Mouse (Mus musculus): ENCODE data around the gene Stum. TPM values are rescaled to one million over a fixed set of nuclear protein-coding genes. Genes with fewer than 3 reads are reported as not detected.
"Not testable (repeated sequence)": the region's sequence is repeated elsewhere in the genome, so short reads cannot be mapped to it uniquely, and the experiment has no call there.

The Stum gene
- 1 to 10 TPM; 1.1 to 1.2 TPM for total RNA-seq (2021)

- peak; percentile 44 for DNase-seq (ENCODE audit: low spot score)
- intact Hi-C loops (cut with DNase I), result loop anchor here (1.0 to 5.0 kb wide), 2 partner anchors 49 to 221 kb away; partner anchors contain the start of gene Psen2
These were observed at the start of gene Stum for GRCm38 (mm10) chr1:180483399-180484291. Gene Stum (minus strand): TSS chr1:180483504.

- DNase-seq (ENCODE audit: low spot score), result no peak
- intact Hi-C loops (cut with DNase I), result no loop called here
These were observed 49.4 kb upstream of the Stum start for GRCm38 (mm10) chr1:180532671-180533070.

DNA sequence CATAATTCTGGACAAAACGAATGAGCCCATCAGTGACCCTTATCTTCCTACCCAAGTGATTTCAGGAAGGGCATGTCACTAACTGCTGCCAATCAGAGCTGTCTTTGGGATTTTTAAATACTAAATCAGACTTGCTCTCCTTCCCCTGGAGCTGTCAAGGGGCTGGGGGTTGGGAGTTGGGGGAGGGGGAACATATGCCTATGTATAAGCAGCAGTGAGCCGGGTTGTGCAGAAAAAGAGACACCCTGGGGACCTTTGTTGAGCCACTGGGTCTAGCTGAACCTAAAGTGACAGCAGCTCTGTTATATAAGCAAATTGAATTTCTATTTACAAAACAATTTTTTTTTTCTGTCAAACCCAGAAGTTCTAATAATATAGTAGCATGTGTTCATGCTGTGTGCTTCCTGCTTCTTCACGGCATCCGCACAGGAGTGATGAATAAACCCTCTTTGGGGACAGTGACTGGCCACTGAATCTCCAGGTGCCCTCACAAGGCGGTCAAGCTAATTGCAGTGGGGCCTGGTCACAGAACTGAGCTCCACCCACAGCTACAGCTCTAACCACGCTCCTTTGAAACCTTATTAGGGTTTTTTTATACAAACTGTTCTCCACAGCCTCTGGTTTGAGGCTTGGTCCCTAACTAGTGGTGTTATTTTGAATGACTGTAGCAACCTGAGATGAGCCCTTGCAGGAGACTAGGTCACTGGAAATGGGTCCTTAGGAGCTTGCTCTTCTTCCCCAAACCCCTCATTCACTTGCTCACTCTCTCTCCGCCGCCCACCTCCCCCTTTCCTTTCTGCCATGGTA is 47.4 kb upstream of the Stum start:
- intact Hi-C loops (cut with DNase I), result no loop called here
- DNase-seq (ENCODE audit: low spot score), result no peak

- intact Hi-C loops (cut with DNase I), result no loop called here
- no peak for DNase-seq (ENCODE audit: low spot score)
These were observed 46.5 kb upstream of the Stum start for GRCm38 (mm10) chr1:180529847-180530246.

DNA sequence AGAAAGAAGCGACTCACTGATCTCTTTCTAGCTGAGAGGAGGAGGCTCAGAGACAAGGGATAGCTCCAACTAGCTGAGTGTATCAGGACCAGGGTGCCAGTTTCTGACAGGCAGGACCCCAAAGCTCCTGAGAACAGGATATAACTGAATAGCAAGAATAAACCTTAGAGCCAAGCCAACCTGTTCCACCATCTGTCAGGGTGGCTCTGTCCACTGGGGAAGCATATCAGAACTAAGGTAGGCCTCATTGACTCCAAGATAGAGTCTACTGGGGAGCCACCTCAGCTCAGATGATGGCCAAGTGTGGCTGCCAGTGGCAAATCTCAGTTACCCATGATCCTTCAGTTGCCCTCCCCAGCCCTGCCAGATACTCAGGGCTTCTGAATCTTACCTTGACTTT is 42.0 kb upstream of the Stum start:
- intact Hi-C loops (cut with DNase I), result no loop called here
- DNase-seq (ENCODE audit: low spot score), result no peak

- no peak for DNase-seq (ENCODE audit: low spot score)
- intact Hi-C loops (cut with DNase I), result no loop called here
These were observed 40.0 kb upstream of the Stum start for GRCm38 (mm10) chr1:180523320-180523719.

- intact Hi-C loops (cut with DNase I), result no loop called here
- no peak for DNase-seq (ENCODE audit: low spot score)
These were observed 36.9 kb upstream of the Stum start for GRCm38 (mm10) chr1:180520190-180520589.

GRCm38 (mm10) chr1:180519520-180519919 is 36.2 kb upstream of the Stum start:
- no peak for DNase-seq (ENCODE audit: low spot score)
- intact Hi-C loops (cut with DNase I), result no loop called here

DNA sequence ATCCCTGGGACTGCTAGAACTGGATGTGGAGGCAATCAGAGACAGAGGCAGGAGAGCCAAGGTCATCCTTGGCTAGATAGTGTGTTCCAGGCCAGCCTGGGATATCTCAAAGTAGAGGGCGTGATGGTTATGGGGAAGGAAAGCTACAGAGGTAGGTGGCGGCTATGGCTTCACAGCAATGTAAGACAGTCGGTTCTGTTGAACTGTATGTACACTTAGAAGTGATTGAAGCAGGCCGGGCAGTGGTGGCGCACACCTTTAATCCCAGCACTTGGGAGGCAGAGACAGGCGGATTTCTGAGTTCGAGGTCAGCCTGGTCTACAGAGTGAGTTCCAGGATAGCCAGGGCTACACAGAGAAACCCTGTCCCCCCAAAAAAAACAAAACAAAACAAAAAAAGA is 35.6 kb upstream of the Stum start:
- DNase-seq (ENCODE audit: low spot score); intact Hi-C loops (cut with DNase I): not testable (repeated sequence)

DNA sequence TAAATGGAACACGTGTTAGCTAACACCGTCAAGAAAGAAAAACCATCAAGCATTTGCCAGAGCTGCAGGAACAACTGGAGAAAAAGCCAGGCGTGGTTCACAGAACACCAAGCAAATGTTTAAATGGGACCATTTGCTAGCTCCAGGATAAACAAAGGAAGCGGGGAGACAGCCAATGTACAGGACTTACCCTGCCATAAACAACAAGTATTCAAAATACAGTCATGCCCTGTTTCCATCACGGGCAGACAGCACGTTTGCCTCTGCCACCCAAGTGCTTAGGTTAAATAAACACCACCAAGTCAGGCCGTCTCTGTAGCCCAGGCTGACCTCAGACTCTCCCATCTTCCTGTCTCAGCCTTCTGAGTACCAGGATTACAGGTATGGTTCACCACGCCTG is 35.1 kb upstream of the Stum start:
- no peak for DNase-seq (ENCODE audit: low spot score)
- intact Hi-C loops (cut with DNase I), result no loop called here

GRCm38 (mm10) chr1:180517390-180518054 is 34.2 kb upstream of the Stum start:
- intact Hi-C loops (cut with DNase I), result no loop called here
- no peak for DNase-seq (ENCODE audit: low spot score)

- DNase-seq (ENCODE audit: low spot score), result no peak
- intact Hi-C loops (cut with DNase I), result no loop called here
These were observed 30.8 kb upstream of the Stum start for GRCm38 (mm10) chr1:180514077-180514476.

GRCm38 (mm10) chr1:180510879-180511278 is 27.6 kb upstream of the Stum start:
- no peak for DNase-seq (ENCODE audit: low spot score)
- intact Hi-C loops (cut with DNase I), result no loop called here

GRCm38 (mm10) chr1:180510442-180510841 is 27.1 kb upstream of the Stum start:
- no peak for DNase-seq (ENCODE audit: low spot score)
- intact Hi-C loops (cut with DNase I), result no loop called here

DNA sequence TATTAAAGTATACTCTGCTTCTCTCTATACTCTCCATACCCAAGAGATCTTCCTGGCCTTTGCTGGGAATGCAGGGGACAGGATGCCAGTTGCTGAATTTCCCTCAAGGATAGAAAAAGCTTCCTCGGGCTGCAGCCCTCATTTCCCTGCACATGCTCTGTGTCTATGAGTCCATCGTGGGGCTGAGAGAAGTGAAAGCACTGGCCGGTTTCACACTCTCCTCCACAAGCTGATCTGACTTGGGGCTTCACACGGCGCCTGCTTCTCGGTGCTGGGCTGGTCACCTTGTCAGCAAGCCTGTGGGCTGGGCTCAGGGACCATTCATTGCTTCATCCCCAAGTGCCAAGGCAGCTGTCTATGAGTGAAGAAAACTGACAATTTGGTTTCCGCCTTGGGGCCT is 25.4 kb upstream of the Stum start:
- no peak for DNase-seq (ENCODE audit: low spot score)
- intact Hi-C loops (cut with DNase I), result no loop called here

- intact Hi-C loops (cut with DNase I), result no loop called here
- no peak for DNase-seq (ENCODE audit: low spot score)
These were observed 24.0 kb upstream of the Stum start for GRCm38 (mm10) chr1:180507291-180507791.

DNA sequence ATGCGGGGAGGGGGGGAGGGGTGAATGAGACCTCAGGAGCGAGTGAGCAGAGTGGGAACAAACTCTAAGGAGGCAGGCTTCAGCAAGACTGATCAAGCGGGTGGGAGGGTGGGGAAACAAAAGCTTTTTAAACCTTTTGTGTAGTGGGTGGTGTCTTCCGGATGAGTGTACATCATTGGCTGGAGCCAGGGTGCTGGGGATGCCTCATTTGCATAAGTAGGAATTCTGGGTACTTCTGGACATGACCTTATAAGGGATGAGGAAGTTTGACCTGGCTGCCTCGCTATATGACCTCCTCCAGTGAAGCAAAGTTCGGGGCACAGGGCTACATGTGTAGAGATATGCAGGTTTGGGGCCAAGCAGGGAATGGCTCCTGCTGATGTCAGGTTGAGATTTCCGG is 23.0 kb upstream of the Stum start:
- intact Hi-C loops (cut with DNase I), result no loop called here
- no peak for DNase-seq (ENCODE audit: low spot score)

GRCm38 (mm10) chr1:180504899-180505298 is 21.6 kb upstream of the Stum start:
- DNase-seq (ENCODE audit: low spot score), result no peak
- intact Hi-C loops (cut with DNase I), result no loop called here

GRCm38 (mm10) chr1:180503484-180503883 is 20.2 kb upstream of the Stum start:
- intact Hi-C loops (cut with DNase I), result no loop called here
- DNase-seq (ENCODE audit: low spot score), result no peak

DNA sequence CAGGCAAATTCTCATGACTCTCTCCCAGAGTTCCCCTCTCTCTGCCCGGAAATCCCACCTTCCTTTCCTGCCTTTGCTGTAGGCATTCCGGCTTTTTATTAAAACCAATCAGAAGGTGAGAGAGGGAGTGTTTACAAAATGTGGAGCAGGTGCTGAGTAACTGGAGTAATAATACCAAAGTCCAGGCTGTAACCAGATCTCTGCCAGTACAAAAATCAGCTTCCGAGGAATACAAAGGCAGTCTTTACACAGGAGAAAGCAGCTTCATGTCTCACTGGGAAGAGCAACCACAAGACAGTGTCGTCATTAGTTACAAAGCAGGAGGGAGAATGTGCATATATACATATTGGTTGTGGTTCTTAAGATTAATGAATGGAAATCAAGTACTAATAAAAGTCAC is 19.3 kb upstream of the Stum start:
- intact Hi-C loops (cut with DNase I), result no loop called here
- no peak for DNase-seq (ENCODE audit: low spot score)

Data from heart, postnatal 25 days (tissue).